Mouse (Mus musculus) neural tube, embryonic 15.5 days (tissue): ENCODE measurements at regions not wholly inside any gene's neighbourhood (a gene's known extent, or its start where the extent isn't known, plus 50 kb on each side); places are given as distances from the start of the nearest gene placed in this dataset.

ENCODE experiments used
- ATAC-seq: fragments of 200-750 bp; cut with Nextera tagmentation; 2 replicates; pipeline ENCODE4 v1.8.0; 2017; ENCODE audit warnings: mild to moderate bottlenecking, moderate TSS enrichment, moderate library complexity; ENCODE audit not compliant: low FRiP score
- H3K27ac ChIP-seq: fragments of 300-500 bp; sonication (generic); replicated peaks from 2 replicates; pipeline ENCODE4 v1.5.1; 2015; ENCODE audit warnings: mild to moderate bottlenecking, inconsistent platforms
- H3K27me3 ChIP-seq: fragments of 300-500 bp; sonication (generic); replicated peaks from 2 replicates; pipeline ENCODE4 v1.6.1; 2015; ENCODE audit warnings: inconsistent platforms
- H3K36me3 ChIP-seq: fragments of 300-500 bp; sonication (generic); 2 replicates; pipeline ENCODE4 v1.6.1; 2015; ENCODE audit warnings: inconsistent platforms
- H3K4me1 ChIP-seq: fragments of 300-500 bp; sonication (generic); 2 replicates; pipeline ENCODE4 v1.6.1; 2015; ENCODE audit warnings: inconsistent platforms
- H3K4me2 ChIP-seq: fragments of 300-500 bp; sonication (generic); 2 replicates; pipeline ENCODE4 v1.6.1; 2015; ENCODE audit warnings: inconsistent platforms, mild to moderate bottlenecking, moderate library complexity
- H3K4me3 ChIP-seq: fragments of 300-500 bp; sonication (generic); replicated peaks from 2 replicates; pipeline ENCODE4 v1.5.1; 2015; ENCODE audit warnings: mild to moderate bottlenecking, inconsistent platforms
- H3K9ac ChIP-seq: fragments of 300-500 bp; sonication (generic); replicated peaks from 2 replicates; pipeline ENCODE4 v1.6.1; 2015; ENCODE audit warnings: mild to moderate bottlenecking, inconsistent platforms
- H3K9me3 ChIP-seq: fragments of 300-500 bp; sonication (generic); replicated peaks from 2 replicates; pipeline ENCODE4 v1.6.1; 2016; ENCODE audit warnings: inconsistent platforms
- WGBS: fragments of 180-500 bp; shearing (Covaris S2); methylation state at CpG from one replicate; pipeline ENCODE4 v1.1.7; 2015; ENCODE audit warnings: mixed read lengths; 5-methylcytosine and 5-hydroxymethylcytosine counted together

GRCm38 (mm10) chr6:140993643-140994580 lies 255.2 kb upstream of the Pde3a start:
- no peak overlapping the region for H3K4me3 ChIP-seq
- H3K27me3 ChIP-seq, result no peaks in the 10 kb centered on the region
- no peak for ATAC-seq
- WGBS, result 74% methylated on average over 13 of the region's 13 CpGs
- H3K9me3 ChIP-seq, result no peaks in the 10 kb centered on the region
- H3K4me1 ChIP-seq, result no peaks in the 10 kb centered on the region
- no peak overlapping the region for H3K27ac ChIP-seq
- no peaks in the 10 kb centered on the region for H3K36me3 ChIP-seq
- no peak overlapping the region for H3K4me2 ChIP-seq
- H3K9ac ChIP-seq, result no peak overlapping the region

- H3K9ac ChIP-seq, result no peak overlapping the region
- WGBS, result 73% methylated on average over 14 of the region's 14 CpGs
- ATAC-seq, result no peak
Measured at GRCm38 (mm10) chr6:140995340-140996135, 253.5 kb upstream of the Pde3a start.

DNA sequence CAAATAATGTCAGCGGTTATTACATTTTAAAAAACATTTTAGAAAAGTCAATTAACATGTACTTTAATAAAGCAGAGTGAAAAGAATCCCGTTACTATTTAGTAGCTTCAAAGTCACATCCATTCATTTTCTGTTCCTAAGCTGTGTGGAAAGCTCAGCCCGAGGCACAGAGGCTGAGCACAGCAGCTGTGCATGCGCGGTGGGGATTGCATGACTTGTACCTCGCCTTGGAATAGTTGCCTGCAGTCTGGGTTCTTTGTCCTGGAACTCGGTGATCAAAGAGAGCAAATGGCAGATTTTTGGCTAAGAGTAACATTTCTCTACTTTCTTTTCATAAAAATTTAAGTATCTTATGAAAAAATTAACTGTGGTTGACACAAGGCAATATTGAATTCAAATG lies 251.0 kb upstream of the Pde3a start:
- H3K4me2 ChIP-seq, result no peak overlapping the region
- H3K4me1 ChIP-seq, result no peaks in the 10 kb centered on the region
- H3K27ac ChIP-seq, result no peak overlapping the region
- WGBS, result 82% methylated on average over 7 of the region's 7 CpGs
- no peaks in the 10 kb centered on the region for H3K9me3 ChIP-seq
- no peak overlapping the region for H3K9ac ChIP-seq
- H3K27me3 ChIP-seq, result no peaks in the 10 kb centered on the region
- H3K36me3 ChIP-seq, result no peaks in the 10 kb centered on the region
- no peak overlapping the region for H3K4me3 ChIP-seq
- ATAC-seq, result no peak

More at GRCm38 (mm10) chr6:140995340-140996135, 253.5 kb upstream of the Pde3a start:
- H3K4me2 ChIP-seq, result no peak overlapping the region
- H3K9me3 ChIP-seq, result no peaks in the 10 kb centered on the region
- no peaks in the 10 kb centered on the region for H3K36me3 ChIP-seq
- no peaks in the 10 kb centered on the region for H3K4me1 ChIP-seq
- H3K4me3 ChIP-seq, result no peak overlapping the region
- no peak overlapping the region for H3K27ac ChIP-seq
- no peaks in the 10 kb centered on the region for H3K27me3 ChIP-seq

DNA sequence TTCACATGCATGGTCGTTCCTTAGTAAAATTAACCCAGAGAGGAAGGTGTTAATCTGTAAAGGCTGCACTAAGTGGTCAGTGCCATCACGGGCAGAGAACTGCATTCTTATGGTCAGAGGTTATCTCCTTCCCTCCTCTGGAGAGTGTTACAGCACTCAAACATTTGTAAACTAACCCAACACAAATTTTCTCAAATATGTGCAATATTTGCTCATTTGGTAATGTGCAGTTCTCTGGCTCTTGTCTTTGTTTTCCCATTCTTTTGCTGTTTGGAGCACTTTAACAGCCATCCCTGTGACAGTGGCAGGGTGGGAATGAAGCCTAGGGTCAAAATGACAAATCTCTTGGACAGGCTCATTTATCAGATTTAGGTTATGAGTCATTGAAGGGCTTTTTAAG lies 248.5 kb upstream of the Pde3a start:
- H3K9ac ChIP-seq, result no peak overlapping the region
- no peak overlapping the region for H3K27ac ChIP-seq
- 72% methylated on average over 2 of the region's 2 CpGs for WGBS
- H3K4me2 ChIP-seq, result no peak overlapping the region
- ATAC-seq, result no peak
- no peaks in the 10 kb centered on the region for H3K9me3 ChIP-seq
- no peaks in the 10 kb centered on the region for H3K4me1 ChIP-seq
- no peak overlapping the region for H3K4me3 ChIP-seq
- H3K27me3 ChIP-seq, result no peaks in the 10 kb centered on the region
- H3K36me3 ChIP-seq, result no peaks in the 10 kb centered on the region

DNA sequence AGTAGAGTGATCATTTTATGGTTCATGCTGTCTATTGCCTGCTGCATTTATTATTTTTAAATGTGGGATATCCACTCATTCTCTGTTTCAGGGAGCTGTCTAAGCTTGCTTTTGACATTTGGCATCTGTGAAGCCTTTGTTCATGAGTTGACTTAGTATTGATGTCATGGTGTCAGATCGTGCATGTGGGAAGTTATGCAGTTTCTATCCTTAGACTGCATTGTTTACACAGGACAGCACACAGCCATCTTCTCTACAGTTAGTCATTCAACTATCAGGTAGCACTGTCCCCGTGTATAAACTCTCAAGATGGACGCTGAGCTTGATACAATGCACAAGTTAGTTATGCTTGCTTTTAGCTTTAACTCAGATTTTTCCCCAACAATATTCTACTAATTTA lies 247.8 kb upstream of the Pde3a start:
- no peak overlapping the region for H3K27ac ChIP-seq
- no peak overlapping the region for H3K4me3 ChIP-seq
- H3K27me3 ChIP-seq, result no peaks in the 10 kb centered on the region
- no peaks in the 10 kb centered on the region for H3K4me1 ChIP-seq
- H3K9ac ChIP-seq, result no peak overlapping the region
- no peaks in the 10 kb centered on the region for H3K36me3 ChIP-seq
- no peak for ATAC-seq
- no peaks in the 10 kb centered on the region for H3K9me3 ChIP-seq
- H3K4me2 ChIP-seq, result no peak overlapping the region
- WGBS, result 88% methylated on average over 3 of the region's 3 CpGs

- Histone ChIP-seq H3K9ac (no peak overlapping the region), H3K4me2 (no peak overlapping the region), H3K9me3 (no peaks in the 10 kb centered on the region), H3K27ac (no peak overlapping the region), H3K36me3 (no peaks in the 10 kb centered on the region), H3K27me3 (no peaks in the 10 kb centered on the region), H3K4me3 (no peak overlapping the region), H3K4me1 (no peaks in the 10 kb centered on the region)
- ATAC-seq, result no peak
- WGBS, result 76% methylated on average over 11 of the region's 11 CpGs
Measured at GRCm38 (mm10) chr6:141015055-141015681, 233.9 kb upstream of the Pde3a start.

DNA sequence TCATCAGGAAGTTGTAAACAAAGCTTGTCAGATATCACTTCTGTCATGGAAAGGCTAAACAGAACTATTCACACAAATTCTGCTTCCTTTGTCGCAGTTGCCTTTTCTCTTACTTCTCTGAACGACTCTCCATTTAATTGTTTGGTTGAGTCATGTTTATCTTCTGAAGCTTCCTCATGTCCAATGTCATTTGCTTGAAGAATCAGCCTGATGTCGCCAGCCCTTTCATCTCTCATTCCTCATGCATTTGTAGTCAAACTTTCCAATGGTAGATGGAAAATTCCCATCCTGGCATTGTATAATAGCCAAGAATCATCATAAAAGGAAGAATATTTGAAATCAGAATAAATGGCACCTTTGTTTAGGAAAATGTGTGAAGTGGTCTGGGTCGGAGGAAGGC lies 225.6 kb upstream of the Pde3a start:
- no peaks in the 10 kb centered on the region for H3K36me3 ChIP-seq
- ATAC-seq, result no peak
- no peaks in the 10 kb centered on the region for H3K9me3 ChIP-seq
- no peak overlapping the region for H3K27ac ChIP-seq
- WGBS, result 86% methylated on average over 4 of the region's 4 CpGs
- no peaks in the 10 kb centered on the region for H3K27me3 ChIP-seq
- no peak overlapping the region for H3K4me2 ChIP-seq
- no peak overlapping the region for H3K9ac ChIP-seq
- no peaks in the 10 kb centered on the region for H3K4me1 ChIP-seq
- H3K4me3 ChIP-seq, result no peak overlapping the region

- no peak overlapping the region for H3K4me2 ChIP-seq
- ATAC-seq, result no peak
- no peak overlapping the region for H3K27ac ChIP-seq
- H3K27me3 ChIP-seq, result no peaks in the 10 kb centered on the region
- H3K4me3 ChIP-seq, result no peak overlapping the region
- H3K9me3 ChIP-seq, result no peaks in the 10 kb centered on the region
- H3K9ac ChIP-seq, result no peak overlapping the region
- WGBS, result 64% methylated on average over 4 of the region's 4 CpGs
- H3K36me3 ChIP-seq, result no peaks in the 10 kb centered on the region
- no peaks in the 10 kb centered on the region for H3K4me1 ChIP-seq
Measured at GRCm38 (mm10) chr6:141027353-141027752, 221.7 kb upstream of the Pde3a start.

GRCm38 (mm10) chr6:141027787-141028186 lies 221.3 kb upstream of the Pde3a start:
- no peak for ATAC-seq
- 91% methylated on average over 5 of the region's 5 CpGs for WGBS
- no peaks in the 10 kb centered on the region for H3K27me3 ChIP-seq

GRCm38 (mm10) chr6:141034824-141035223 lies 214.2 kb upstream of the Pde3a start:
- Histone ChIP-seq H3K4me2 (no peak overlapping the region), H3K27me3 (no peaks in the 10 kb centered on the region), H3K27ac (no peak overlapping the region), H3K9ac (no peak overlapping the region), H3K4me1 (no peaks in the 10 kb centered on the region), H3K4me3 (no peak overlapping the region), H3K36me3 (no peaks in the 10 kb centered on the region), H3K9me3 (no peaks in the 10 kb centered on the region)
- no peak for ATAC-seq
- WGBS, result 74% methylated on average over 5 of the region's 5 CpGs

More at GRCm38 (mm10) chr6:141027787-141028186, 221.3 kb upstream of the Pde3a start:
- H3K4me3 ChIP-seq, result no peak overlapping the region
- no peaks in the 10 kb centered on the region for H3K9me3 ChIP-seq
- no peaks in the 10 kb centered on the region for H3K36me3 ChIP-seq
- H3K27ac ChIP-seq, result no peak overlapping the region
- no peaks in the 10 kb centered on the region for H3K4me1 ChIP-seq
- no peak overlapping the region for H3K4me2 ChIP-seq
- H3K9ac ChIP-seq, result no peak overlapping the region

DNA sequence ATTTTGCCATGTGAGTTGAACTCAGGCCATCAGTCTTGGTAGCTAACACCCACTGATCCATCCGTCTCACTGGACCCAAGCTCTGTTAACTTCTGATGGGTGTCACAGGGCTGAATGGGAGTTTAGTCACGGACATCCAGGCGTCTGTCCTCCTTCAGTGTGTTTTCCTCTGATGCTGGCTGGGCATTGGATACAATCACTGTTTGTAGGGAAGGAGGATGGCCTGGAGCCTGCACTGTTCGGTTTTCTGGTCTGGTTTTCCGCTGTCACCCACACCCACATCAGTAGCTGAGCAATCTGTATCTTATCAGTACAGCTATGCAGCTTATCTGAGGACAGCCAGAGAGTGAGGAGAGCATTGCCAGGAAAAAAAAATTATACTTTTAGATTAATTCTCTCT lies 207.7 kb upstream of the Pde3a start:
- H3K4me1 ChIP-seq, result no peaks in the 10 kb centered on the region
- no peak overlapping the region for H3K9ac ChIP-seq
- no peaks in the 10 kb centered on the region for H3K9me3 ChIP-seq
- H3K4me2 ChIP-seq, result no peak overlapping the region
- WGBS, result 65% methylated on average over 5 of the region's 5 CpGs
- ATAC-seq, result no peak
- H3K27me3 ChIP-seq, result no peaks in the 10 kb centered on the region
- H3K36me3 ChIP-seq, result no peaks in the 10 kb centered on the region
- no peak overlapping the region for H3K4me3 ChIP-seq
- H3K27ac ChIP-seq, result no peak overlapping the region
